Mouse (Mus musculus): Measurements from ENCODE around the gene Ppp4r4. TPM values are rescaled to one million over a fixed set of nuclear protein-coding genes. Genes with fewer than 3 reads are reported as not detected.
"Not testable (repeated sequence)": the region's sequence is repeated elsewhere in the genome, so short reads cannot be mapped to it uniquely, and the experiment has no call there.

Ppp4r4 gene
- polyA plus RNA-seq, 1 experiment: 16.0 TPM

DNA sequence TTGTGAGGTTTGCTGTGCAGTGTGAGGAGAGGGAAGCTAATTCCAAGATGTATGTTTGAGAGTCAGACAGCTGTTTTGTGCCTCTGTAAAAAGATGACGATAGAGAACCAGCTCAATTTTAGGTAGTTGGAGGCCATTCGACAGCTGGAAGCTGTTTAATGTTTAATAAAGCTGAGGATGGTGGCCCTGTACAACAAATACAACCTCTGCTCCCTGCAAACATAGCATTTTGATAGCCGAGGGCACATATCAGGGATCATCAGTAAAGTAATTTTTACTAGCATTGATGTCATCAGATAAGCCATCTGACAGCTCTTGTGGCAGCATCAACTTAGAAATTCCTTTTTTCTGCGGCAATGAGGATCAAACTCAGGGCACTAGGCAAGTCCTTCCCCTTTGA lies 19.3 kb downstream of the Ppp4r4 start:
- H3K27ac ChIP-seq (ENCODE audit: insufficient read depth, low read length): no peak overlapping the region
- no peak for TF ChIP-seq CTCF (IDR thresholded peaks at IDR 0.05; ENCODE audit: extremely low read depth, insufficient read depth, low read length)
- no peak for TF ChIP-seq POLR2A (IDR thresholded peaks at IDR 0.05; ENCODE audit: extremely low read depth, insufficient read depth, low read length)

DNA sequence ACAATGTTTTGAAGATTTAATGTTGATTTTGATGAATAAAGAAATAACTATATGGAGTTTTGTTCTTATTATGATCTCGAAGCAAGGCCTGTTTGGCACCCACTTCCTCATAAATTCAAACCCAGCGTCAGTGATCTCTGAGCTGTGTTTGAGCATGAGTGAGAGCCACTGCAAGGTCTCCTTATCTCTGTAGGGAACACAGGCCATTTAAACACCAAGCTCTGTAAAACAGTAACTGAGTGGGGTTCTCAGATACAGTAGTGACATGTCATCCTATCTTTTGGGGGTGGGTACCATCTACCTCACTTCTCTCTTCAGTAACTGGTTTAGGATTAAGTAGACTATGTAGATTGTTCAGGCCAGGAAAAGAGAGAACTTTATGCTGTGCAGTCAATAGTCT lies 20.4 kb downstream of the Ppp4r4 start:
- Histone ChIP-seq H3K4me1 (ENCODE audit: control insufficient read depth, insufficient read depth, low read length) (no peaks in the 10 kb centered on the region), H3K27ac (ENCODE audit: insufficient read depth, low read length) (no peak overlapping the region), H3K4me3 (ENCODE audit: insufficient read depth, low read length) (no peak overlapping the region)
- no peak for TF ChIP-seq CTCF (IDR thresholded peaks at IDR 0.05; ENCODE audit: extremely low read depth, insufficient read depth, low read length)
- no peak for TF ChIP-seq POLR2A (IDR thresholded peaks at IDR 0.05; ENCODE audit: extremely low read depth, insufficient read depth, low read length)

More for the DNA sequence above, 19.3 kb downstream of the Ppp4r4 start:
- no peaks in the 10 kb centered on the region for H3K4me1 ChIP-seq (ENCODE audit: control insufficient read depth, insufficient read depth, low read length)
- H3K4me3 ChIP-seq (ENCODE audit: insufficient read depth, low read length): no peak overlapping the region

DNA sequence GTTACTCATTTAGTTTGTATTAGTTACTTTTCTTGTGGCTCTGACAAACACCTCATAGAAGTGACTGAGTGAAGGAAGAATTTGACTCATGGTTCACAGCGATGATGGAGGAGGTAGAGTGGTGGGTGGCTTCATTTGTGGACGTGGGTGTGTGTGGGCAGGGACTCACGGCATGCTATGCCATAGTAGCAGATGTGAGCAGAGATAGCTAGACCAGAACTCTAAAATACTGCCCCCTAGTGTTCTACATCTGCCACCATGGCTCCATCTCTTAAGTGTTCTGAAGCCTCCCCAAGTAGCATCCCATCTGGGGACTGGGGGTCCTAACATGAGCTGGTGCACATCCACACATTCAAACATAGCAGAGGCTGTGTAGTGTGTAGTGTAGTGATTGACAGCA lies 21.4 kb downstream of the Ppp4r4 start:
- H3K4me1 ChIP-seq (ENCODE audit: control insufficient read depth, insufficient read depth, low read length): no peaks in the 10 kb centered on the region
- H3K4me3 ChIP-seq (ENCODE audit: insufficient read depth, low read length): no peak overlapping the region
- TF ChIP-seq CTCF (IDR thresholded peaks at IDR 0.05; ENCODE audit: extremely low read depth, insufficient read depth, low read length): no peak
- TF ChIP-seq POLR2A (IDR thresholded peaks at IDR 0.05; ENCODE audit: extremely low read depth, insufficient read depth, low read length): no peak
- no peak overlapping the region for H3K27ac ChIP-seq (ENCODE audit: insufficient read depth, low read length)

DNA sequence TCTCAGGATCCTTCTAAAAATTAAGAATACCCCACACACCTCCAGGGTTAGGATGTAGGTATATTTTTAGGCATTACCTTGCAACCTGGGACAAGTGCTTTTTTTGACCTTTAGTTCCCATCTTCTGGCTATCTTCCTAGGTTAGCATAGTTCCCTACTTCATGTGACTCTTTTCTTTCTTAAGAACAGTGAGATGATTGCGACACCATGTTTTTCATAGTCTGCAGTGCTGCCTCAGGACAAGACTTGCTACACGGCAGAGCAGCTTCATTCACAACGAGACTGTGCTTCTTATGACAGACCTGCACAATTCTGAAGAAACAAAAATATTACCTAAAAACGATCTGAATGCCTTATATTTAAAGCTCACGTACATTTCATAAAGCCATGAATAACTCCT lies 24.8 kb downstream of the Ppp4r4 start:
- TF ChIP-seq CTCF (IDR thresholded peaks at IDR 0.05; ENCODE audit: extremely low read depth, insufficient read depth, low read length) (no peak), POLR2A (IDR thresholded peaks at IDR 0.05; ENCODE audit: extremely low read depth, insufficient read depth, low read length) (no peak)
- no peak overlapping the region for H3K27ac ChIP-seq (ENCODE audit: insufficient read depth, low read length)
- no peaks in the 10 kb centered on the region for H3K4me1 ChIP-seq (ENCODE audit: control insufficient read depth, insufficient read depth, low read length)
- no peak overlapping the region for H3K4me3 ChIP-seq (ENCODE audit: insufficient read depth, low read length)

DNA sequence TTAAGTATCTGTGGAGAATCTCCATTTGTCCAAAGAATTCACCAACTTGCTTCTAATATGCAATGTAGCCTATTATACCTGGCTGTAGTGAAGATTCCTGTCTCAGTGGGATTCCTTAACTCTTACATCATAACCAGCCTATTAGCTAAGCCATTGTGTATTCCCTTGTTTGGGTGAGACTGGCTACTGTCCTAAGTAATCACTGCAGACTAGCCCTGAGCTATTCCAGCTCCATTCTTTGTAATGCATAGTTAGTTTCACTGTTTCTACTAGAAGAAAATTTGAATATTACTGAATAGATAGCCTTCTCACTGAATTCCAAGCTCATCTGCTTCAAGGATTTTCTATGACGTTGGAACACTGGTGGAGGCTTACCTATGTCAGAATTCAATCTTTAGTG lies 32.6 kb downstream of the Ppp4r4 start:
- Histone ChIP-seq H3K4me1 (ENCODE audit: control insufficient read depth, insufficient read depth, low read length) (no peaks in the 10 kb centered on the region), H3K27ac (ENCODE audit: insufficient read depth, low read length) (no peak overlapping the region), H3K4me3 (ENCODE audit: insufficient read depth, low read length) (no peak overlapping the region)
- TF ChIP-seq POLR2A (IDR thresholded peaks at IDR 0.05; ENCODE audit: extremely low read depth, insufficient read depth, low read length): no peak
- no peak for TF ChIP-seq CTCF (IDR thresholded peaks at IDR 0.05; ENCODE audit: extremely low read depth, insufficient read depth, low read length)

DNA sequence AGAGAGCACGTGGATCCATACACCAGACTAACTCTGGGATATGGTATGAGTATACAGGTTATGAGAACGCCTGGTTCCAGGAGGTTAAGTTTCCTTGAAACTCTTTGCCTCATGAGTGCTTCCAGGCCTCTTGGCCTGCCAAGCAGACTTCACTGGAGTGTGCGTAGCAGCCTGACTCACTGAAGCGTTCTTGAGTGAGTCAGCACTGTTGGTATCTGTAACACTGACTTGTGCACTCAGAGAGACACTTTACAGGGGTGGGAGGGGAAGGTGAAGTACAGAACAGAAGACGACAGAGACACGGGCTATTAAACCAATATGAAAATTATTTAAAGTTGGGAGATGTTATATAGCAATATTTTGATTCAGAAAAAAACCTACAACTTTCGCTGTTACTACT lies 33.1 kb downstream of the Ppp4r4 start:
- TF ChIP-seq POLR2A (IDR thresholded peaks at IDR 0.05; ENCODE audit: extremely low read depth, insufficient read depth, low read length) (no peak), CTCF (IDR thresholded peaks at IDR 0.05; ENCODE audit: extremely low read depth, insufficient read depth, low read length) (no peak)
- Histone ChIP-seq H3K27ac (ENCODE audit: insufficient read depth, low read length) (no peak overlapping the region), H3K4me1 (ENCODE audit: control insufficient read depth, insufficient read depth, low read length) (no peaks in the 10 kb centered on the region), H3K4me3 (ENCODE audit: insufficient read depth, low read length) (no peak overlapping the region)

DNA sequence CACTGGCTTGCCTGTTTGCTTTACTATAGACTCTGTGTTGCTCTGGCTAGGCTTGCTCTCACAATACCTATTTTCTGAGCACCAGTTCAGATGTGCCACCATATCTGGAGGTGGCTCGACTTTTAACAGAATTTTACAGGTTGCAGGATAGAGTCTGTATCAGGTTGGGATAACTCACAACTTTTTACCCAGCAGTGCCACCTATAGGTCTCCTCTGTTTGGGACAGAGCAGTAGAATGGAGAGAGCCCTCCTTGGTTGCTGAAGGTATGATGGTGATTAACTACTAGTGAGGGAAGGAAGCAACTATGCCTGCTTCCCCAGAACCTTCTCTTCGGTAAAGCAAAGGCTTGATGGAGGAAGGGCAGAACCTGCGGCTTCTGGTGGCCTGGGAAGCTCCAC lies 35.0 kb downstream of the Ppp4r4 start:
- Histone ChIP-seq H3K4me3 (ENCODE audit: insufficient read depth, low read length) (no peak overlapping the region), H3K4me1 (ENCODE audit: control insufficient read depth, insufficient read depth, low read length) (no peaks in the 10 kb centered on the region), H3K27ac (ENCODE audit: insufficient read depth, low read length) (no peak overlapping the region)
- TF ChIP-seq CTCF (IDR thresholded peaks at IDR 0.05; ENCODE audit: extremely low read depth, insufficient read depth, low read length) (no peak), POLR2A (IDR thresholded peaks at IDR 0.05; ENCODE audit: extremely low read depth, insufficient read depth, low read length) (no peak)

DNA sequence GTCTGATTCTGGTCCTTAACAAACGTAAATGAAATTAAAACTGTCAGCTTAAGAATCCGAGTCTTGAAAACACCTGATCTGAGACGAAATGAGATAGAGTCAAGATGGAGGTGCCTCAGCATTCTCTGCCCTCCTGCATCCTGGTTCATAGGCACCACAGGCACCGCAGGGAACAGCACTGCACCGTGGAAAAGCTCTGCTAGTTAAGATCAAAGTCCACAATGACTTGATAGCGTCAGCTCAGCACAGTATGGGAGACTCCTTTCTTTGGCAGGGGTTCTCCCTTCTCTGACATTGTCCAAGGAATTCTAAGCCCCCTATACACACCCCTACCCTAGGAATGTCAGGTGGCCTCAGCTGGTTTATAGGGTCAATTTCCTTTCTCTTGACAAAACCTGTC lies 37.6 kb downstream of the Ppp4r4 start:
- Histone ChIP-seq H3K4me3 (ENCODE audit: insufficient read depth, low read length) (no peak overlapping the region), H3K27ac (ENCODE audit: insufficient read depth, low read length) (no peak overlapping the region), H3K4me1 (ENCODE audit: control insufficient read depth, insufficient read depth, low read length) (no peaks in the 10 kb centered on the region)
- no peak for TF ChIP-seq CTCF (IDR thresholded peaks at IDR 0.05; ENCODE audit: extremely low read depth, insufficient read depth, low read length)

DNA sequence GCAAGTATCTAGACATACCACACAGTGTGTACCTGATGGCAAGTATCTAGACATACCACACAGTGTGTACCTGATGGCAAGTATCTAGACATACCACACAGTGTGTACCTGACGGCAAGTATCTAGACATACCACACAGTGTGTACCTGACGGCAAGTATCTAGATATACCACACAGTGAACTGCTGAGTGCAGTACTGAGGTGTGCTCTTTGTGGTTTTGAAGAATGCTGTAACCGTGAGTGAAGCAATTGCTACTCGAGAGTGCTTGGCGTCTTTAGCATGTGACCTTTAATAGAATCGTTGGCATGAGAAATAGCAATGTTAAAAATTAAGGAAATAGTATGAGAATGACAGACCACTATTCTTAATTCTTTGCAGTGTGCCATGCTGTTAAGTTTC lies 46.1 kb downstream of the Ppp4r4 start:
- not testable (repeated sequence) for H3K4me3 ChIP-seq (ENCODE audit: insufficient read depth, low read length); H3K27ac ChIP-seq (ENCODE audit: insufficient read depth, low read length); H3K4me1 ChIP-seq (ENCODE audit: control insufficient read depth, insufficient read depth, low read length)

DNA sequence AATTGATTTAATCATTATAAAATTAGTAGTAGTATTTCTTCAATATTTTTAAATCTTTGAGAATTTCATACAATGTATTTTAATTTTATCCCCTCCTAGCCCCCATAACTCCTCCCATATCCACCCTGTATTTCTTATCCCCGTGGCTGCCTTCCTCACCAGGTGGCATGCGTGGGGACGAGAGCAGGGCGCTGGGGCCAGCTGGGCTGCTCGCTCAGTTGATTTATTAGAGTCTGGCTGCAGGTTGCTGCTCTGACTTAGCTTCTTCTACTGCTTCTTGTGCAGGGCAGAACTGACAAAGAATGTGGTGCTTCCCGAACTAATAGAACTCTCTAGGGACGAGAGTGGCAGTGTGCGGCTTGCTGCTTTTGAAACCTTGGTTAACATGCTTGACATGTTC lies 51.7 kb downstream of the Ppp4r4 start:
- H3K27ac ChIP-seq (ENCODE audit: insufficient read depth, low read length): no peak overlapping the region
- TF ChIP-seq CTCF (IDR thresholded peaks at IDR 0.05; ENCODE audit: extremely low read depth, insufficient read depth, low read length): no peak
- TF ChIP-seq POLR2A (IDR thresholded peaks at IDR 0.05; ENCODE audit: extremely low read depth, insufficient read depth, low read length): no peak
- no peaks in the 10 kb centered on the region for H3K4me1 ChIP-seq (ENCODE audit: control insufficient read depth, insufficient read depth, low read length)
- no peak overlapping the region for H3K4me3 ChIP-seq (ENCODE audit: insufficient read depth, low read length)

DNA sequence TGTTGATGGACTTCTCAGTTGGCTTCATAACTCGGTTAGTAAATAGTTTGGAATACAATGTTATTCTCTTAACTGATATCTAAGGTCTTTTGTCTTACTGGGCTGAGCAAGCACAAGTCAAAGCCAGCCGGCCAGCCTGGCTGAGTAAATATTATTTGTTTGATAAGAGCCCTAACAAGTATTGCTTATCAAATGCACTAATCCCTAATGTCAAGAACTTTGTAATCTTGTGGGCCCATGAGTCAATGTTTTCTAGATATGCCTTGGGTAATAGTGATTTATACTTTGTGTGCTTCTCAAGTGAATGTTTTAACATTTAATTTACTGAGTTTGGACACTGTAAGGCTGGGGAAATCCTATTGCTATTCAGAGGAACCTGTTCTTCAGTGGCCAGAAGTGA lies 66.3 kb downstream of the Ppp4r4 start:
- Histone ChIP-seq H3K4me1 (ENCODE audit: control insufficient read depth, insufficient read depth, low read length) (no peaks in the 10 kb centered on the region), H3K27ac (ENCODE audit: insufficient read depth, low read length) (no peak overlapping the region), H3K4me3 (ENCODE audit: insufficient read depth, low read length) (no peak overlapping the region)
- TF ChIP-seq CTCF (IDR thresholded peaks at IDR 0.05; ENCODE audit: extremely low read depth, insufficient read depth, low read length): no peak
- TF ChIP-seq POLR2A (IDR thresholded peaks at IDR 0.05; ENCODE audit: extremely low read depth, insufficient read depth, low read length): no peak

Data from cortical plate, adult 2 months (tissue).